Mouse (Mus musculus) mammary gland, adult 2 months (tissue): ENCODE results near the gene Cdcp1. TPM values are rescaled to one million over a fixed set of nuclear protein-coding genes. Genes with fewer than 3 reads are reported as not detected.

Source experiments
- polyA plus RNA-seq: library from polyadenylated mRNA; depleted of rRNA; stranded (reverse); fragments of >200 nt; gene quantifications from 2 replicates; pipeline ENCODE4 v1.2.3, GENCODE M21; 2012; ENCODE audit warnings: low replicate concordance; rRNA removed

Gene Cdcp1
- 11.1 and 16.7 TPM in 2 replicates for polyA plus RNA-seq

GRCm38 (mm10) chr9:123215621-123216440, at the start of gene Cdcp1:
Gene Cdcp1, minus strand, starts transcription at chr9:123216038.

GRCm38 (mm10) chr9:123260611-123261021, 44.8 kb upstream of the Cdcp1 start, which contains the start of gene Tmem158:
Gene Tmem158, minus strand, starts transcription at chr9:123260764.

GRCm38 (mm10) chr9:123150241-123151020, 65.4 kb downstream of the Cdcp1 start, which contains the start of gene Clec3b:
Gene Clec3b, plus strand, starts transcription at chr9:123150946.

Other genes with a start within 250 kb of the Cdcp1 start
- gene Tmem42, start 194.7 kb downstream of the Cdcp1 start, polyA plus RNA-seq = 13.2 and 17.8 TPM in 2 replicates
- 0.06 and 0.17 TPM in 2 replicates for gene Tgm4, start 181.3 kb downstream of the Cdcp1 start, polyA plus RNA-seq
- gene Zdhhc3, start 102.8 kb downstream of the Cdcp1 start, polyA plus RNA-seq = 168 and 220 TPM in 2 replicates
- gene Exosc7, start 102.8 kb downstream of the Cdcp1 start, polyA plus RNA-seq = 11.1 and 24.5 TPM in 2 replicates
- 283 and 511 TPM in 2 replicates for gene Clec3b, start 65.1 kb downstream of the Cdcp1 start, polyA plus RNA-seq
- 33.6 and 176 TPM in 2 replicates for gene Tmem158, start 44.7 kb upstream of the Cdcp1 start, polyA plus RNA-seq
- 149 and 209 TPM in 2 replicates for gene Lars2, start 150.9 kb upstream of the Cdcp1 start, polyA plus RNA-seq